Mouse (Mus musculus): Measurements from ENCODE around the gene Dennd2a.

GRCm38 (mm10) chr6:39460040-39460439 is 97.6 kb downstream of the Dennd2a start:
- TF ChIP-seq CTCF (IDR thresholded peaks at IDR 0.05; ENCODE audit: low read depth) (peak; percentile 36), EP300 (optimal IDR thresholded peaks at IDR 0.05) (no peak)
